Mouse (Mus musculus): ENCODE measurements around the gene Csn1s1.

Gene Csn1s1

DNA sequence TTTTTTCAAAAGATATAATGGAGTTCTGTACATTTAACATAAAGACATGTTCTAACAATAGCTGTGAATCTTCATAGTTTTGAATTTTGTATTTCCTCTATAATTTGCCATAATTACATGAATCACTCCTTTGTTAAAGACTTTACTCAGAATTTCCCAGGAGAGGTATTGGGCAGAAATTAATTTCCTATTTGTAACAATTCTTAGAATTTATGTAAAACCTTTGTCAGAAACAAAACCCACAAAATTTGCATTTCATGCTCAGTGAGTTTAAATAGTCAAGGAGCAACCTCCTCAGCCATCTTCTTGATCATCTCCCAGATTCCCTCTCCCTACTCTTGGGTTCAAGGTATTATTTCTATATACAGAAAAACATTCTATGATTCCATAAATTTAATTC is at the start of gene Csn1s1:
TSS of gene Csn1s1 (plus strand) at position 301 of the 400 bp plus-strand sequence.
- DNase-seq (ENCODE audit: low read depth in 2 of 2, low spot score in 2 of 2): no peak

GRCm38 (mm10) chr5:87622681-87623080 is 43.3 kb upstream of the Csn1s1 start:
- no peak for DNase-seq (ENCODE audit: low read depth in 2 of 2, low spot score in 2 of 2)

DNA sequence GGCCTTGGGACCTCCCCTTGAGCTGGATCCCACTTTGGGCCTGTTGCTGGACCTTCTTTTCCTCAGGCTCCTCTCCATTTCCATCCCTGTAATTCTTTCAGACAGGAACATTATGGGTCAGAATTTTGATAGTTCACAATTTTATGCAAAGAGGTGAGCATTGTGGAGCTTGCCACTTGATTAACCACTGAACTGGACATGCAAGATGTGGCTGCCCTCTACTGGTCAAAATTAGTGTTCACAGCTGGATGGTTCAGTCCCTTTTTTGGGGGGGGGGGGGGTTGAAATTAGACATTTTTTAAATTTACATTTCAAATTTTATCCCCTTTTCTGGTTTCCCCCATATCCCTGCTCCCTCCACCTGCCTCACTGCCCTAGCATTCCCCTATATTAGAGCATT is 23.2 kb upstream of the Csn1s1 start:
- DNase-seq (ENCODE audit: low read depth in 2 of 2, low spot score in 2 of 2): no peak

GRCm38 (mm10) chr5:87699530-87699929 is 33.5 kb downstream of the Csn1s1 start, which contains the start of gene Csn2:
Gene Csn2, minus strand, starts transcription at chr5:87699630.
- no peak for DNase-seq (ENCODE audit: low read depth in 2 of 2, low spot score in 2 of 2)

DNA sequence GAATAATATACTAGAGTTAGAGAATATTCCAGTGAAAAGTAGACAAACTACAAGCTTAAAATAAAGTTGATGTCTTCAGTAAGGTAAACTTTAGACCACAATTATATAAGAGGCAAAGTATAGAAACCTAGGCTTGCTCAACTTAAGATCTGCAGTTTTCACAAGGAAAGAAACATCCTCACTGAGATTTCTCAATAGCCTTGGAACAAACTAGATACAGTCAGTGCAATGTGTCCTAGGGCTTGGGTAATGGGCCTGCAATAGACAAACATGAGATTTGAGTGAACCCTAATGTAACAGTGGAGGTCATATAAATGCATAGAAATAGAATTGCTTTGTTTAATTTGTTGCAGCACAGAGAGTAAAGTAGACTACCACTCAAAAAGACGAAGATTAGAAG is 39.9 kb downstream of the Csn1s1 start:
- no peak for DNase-seq (ENCODE audit: low read depth in 2 of 2, low spot score in 2 of 2)
